ENCODE assay signal across 13 mouse cellular contexts in genomic region chr12:32018376-32018750, GRCm38 (mm10). TPM values are rescaled to one million over a fixed set of nuclear protein-coding genes. Genes with fewer than 3 reads are reported as not detected.
DNase-seq lines count a peak whose midpoint lies in the region; ATAC-seq and TF ChIP-seq lines count a peak whose summit lies in the region.
"Had no signal": no experiment of that assay in that cellular context is flagged by ENCODE, and none has a peak within 500 bp of the region (broad histone marks: within the 10 kb centered on the region; RNA-seq: fewer than 3 reads in every experiment).

No protein-coding gene starts in this region.

- no peak overlapping the region for H3K4me3 ChIP-seq in kidney, embryonic 14.5 days (ENCODE audit: low read length)
- H3K4me3 ChIP-seq in liver, postnatal 0 days (ENCODE audit: low read depth, low read length), result 0 out of 2 replicates have a peak overlapping the region, but pooled peaks have one; percentile 2
- H3K4me3 ChIP-seq: hindbrain, embryonic 13.5 days had no signal

- peak; percentile 5 for DNase-seq in kidney, adult 9 months
- peak; percentile 4 for DNase-seq in 3134 (ENCODE audit: extremely low read depth, insufficient read length, low spot score)
- DNase-seq in liver, postnatal 0 days, result peak; percentile 9
- no peak for DNase-seq in frontal cortex, postnatal 10 days (ENCODE audit: low spot score in 2 of 2)
- no peak for DNase-seq in urinary bladder, postnatal 4 days (ENCODE audit: low spot score in 2 of 2)
- DNase-seq in thymus, postnatal 36 days, result no peak
- DNase-seq: B cell, adult 2 months; spleen, adult 18-20 months had no signal

- TF ChIP-seq EP300 in liver, postnatal 0 days (IDR thresholded peaks at IDR 0.05; ENCODE audit: low read depth), result no peak

- H3K9ac ChIP-seq in kidney, embryonic 14.5 days (ENCODE audit: low read depth, low read length), result no peak overlapping the region
- H3K9ac ChIP-seq in liver, postnatal 0 days (replicated peaks), result no peak overlapping the region; the same call in 1 of the 2 replicates
- H3K9ac ChIP-seq: hindbrain, embryonic 13.5 days had no signal

- 59% methylated on average over 3 of the region's 3 CpGs for WGBS in kidney, embryonic 14.5 days
- WGBS in liver, postnatal 0 days (ENCODE audit: insufficient replicate concordance), result 40% methylated on average over 3 of the region's 3 CpGs

- ATAC-seq in kidney, embryonic 14.5 days (ENCODE audit: low FRiP score, low TSS enrichment), result no peak
- 0 out of 2 replicates have a peak, but pooled peaks have one; percentile 5 for ATAC-seq in erythroblast, adult 5-6 weeks (replicated peaks; ENCODE audit: low FRiP score, poor library complexity, severe bottlenecking)
- ATAC-seq in liver, postnatal 0 days, result peak; percentile 14; the same call in 1 of the 2 replicates

- H3K27me3 ChIP-seq in kidney, embryonic 14.5 days (ENCODE audit: control insufficient read depth, insufficient read depth, low read length), result no peaks in the 10 kb centered on the region
- no peaks in the 10 kb centered on the region for H3K27me3 ChIP-seq in liver, postnatal 0 days (ENCODE audit: insufficient read depth, low read length)
- H3K27me3 ChIP-seq: hindbrain, embryonic 13.5 days had no signal

- no peak overlapping the region for H3K4me2 ChIP-seq in kidney, embryonic 14.5 days (replicated peaks; ENCODE audit: low read depth, low read length)
- H3K4me2 ChIP-seq in liver, postnatal 0 days (ENCODE audit: low read depth, low read length), result peak overlapping the region; percentile 50
- H3K4me2 ChIP-seq: hindbrain, embryonic 13.5 days had no signal

- no peaks in the 10 kb centered on the region for H3K9me3 ChIP-seq in kidney, embryonic 14.5 days (ENCODE audit: control insufficient read depth, low read length)
- no peaks in the 10 kb centered on the region for H3K9me3 ChIP-seq in liver, postnatal 0 days (ENCODE audit: low read length)
- H3K9me3 ChIP-seq: G1E; hindbrain, embryonic 13.5 days had no signal

- no peak for TF ChIP-seq CTCF in liver, postnatal 0 days (IDR thresholded peaks at IDR 0.05; ENCODE audit: low read depth)

- no peak overlapping the region for H3K27ac ChIP-seq in kidney, embryonic 14.5 days (ENCODE audit: low read depth, low read length)
- H3K27ac ChIP-seq in liver, postnatal 0 days (ENCODE audit: low read depth), result peak overlapping the region; percentile 79
- H3K27ac ChIP-seq: hindbrain, embryonic 13.5 days; kidney, postnatal 0 days had no signal

- no peaks in the 10 kb centered on the region for H3K36me3 ChIP-seq in kidney, embryonic 14.5 days (ENCODE audit: control insufficient read depth, insufficient read depth, low read length)
- H3K36me3 ChIP-seq in liver, postnatal 0 days (replicated peaks; ENCODE audit: insufficient read depth, low read length), result 0 out of 2 replicates have a peak, but pooled peaks cover 2% of the 10 kb centered on the region
- H3K36me3 ChIP-seq: hindbrain, embryonic 13.5 days had no signal

- no peaks in the 10 kb centered on the region for H3K4me1 ChIP-seq in kidney, embryonic 14.5 days (ENCODE audit: control insufficient read depth, insufficient read depth, low read length)
- peaks cover 22% of the 10 kb centered on the region for H3K4me1 ChIP-seq in liver, postnatal 0 days (ENCODE audit: insufficient read depth)

RNA-seq across cellular contexts. Expression of gene Prkar2b, which starts 42.7 kb away (rescaled TPM):
- 21.4 and 27.3 TPM in 2 replicates for polyA plus RNA-seq in kidney, embryonic 14.5 days (2014; fragmentation: Nextera tagmentation; extraction: Ambion mirVana)
- total RNA-seq in erythroblast, adult 5-6 weeks (2015; ENCODE audit: low replicate concordance), result 115 and 138 TPM in 2 replicates
- total RNA-seq in erythroblast, adult 5-6 weeks (2017; ENCODE audit: low replicate concordance), result 122 and 195 TPM in 2 replicates
- polyA plus RNA-seq in liver, postnatal 0 days (2015; fragmentation: Nextera tagmentation; extraction: Ambion mirVana), result 34.0 and 34.6 TPM in 2 replicates

Comparison
In these comparisons a context has a peak if more than half of its experiments do, and no peak if none do; other contexts are left out.
1. DNase-seq: peak in kidney, adult 9 months (single experiment), 3134 (single experiment) and liver, postnatal 0 days (single experiment); none in frontal cortex, postnatal 10 days (0 of 2), urinary bladder, postnatal 4 days (0 of 2) and thymus, postnatal 36 days (0 of 2).